Mouse (Mus musculus) leukemia stem cell, adult 10-12 weeks (primary cell): Measurements from ENCODE around the gene Arid4a. TPM values are rescaled to one million over a fixed set of nuclear protein-coding genes. Genes with fewer than 3 reads are reported as not detected.

Experiments used
- polyA plus RNA-seq: library from polyadenylated mRNA; stranded (reverse); fragments of >175 nt; gene quantifications from 2 replicates; pipeline ENCODE4 v1.2.3, GENCODE M21; 2012; ENCODE audit warnings: low replicate concordance

Gene Arid4a
- 5.6 and 6.0 TPM in 2 replicates for polyA plus RNA-seq

DNA sequence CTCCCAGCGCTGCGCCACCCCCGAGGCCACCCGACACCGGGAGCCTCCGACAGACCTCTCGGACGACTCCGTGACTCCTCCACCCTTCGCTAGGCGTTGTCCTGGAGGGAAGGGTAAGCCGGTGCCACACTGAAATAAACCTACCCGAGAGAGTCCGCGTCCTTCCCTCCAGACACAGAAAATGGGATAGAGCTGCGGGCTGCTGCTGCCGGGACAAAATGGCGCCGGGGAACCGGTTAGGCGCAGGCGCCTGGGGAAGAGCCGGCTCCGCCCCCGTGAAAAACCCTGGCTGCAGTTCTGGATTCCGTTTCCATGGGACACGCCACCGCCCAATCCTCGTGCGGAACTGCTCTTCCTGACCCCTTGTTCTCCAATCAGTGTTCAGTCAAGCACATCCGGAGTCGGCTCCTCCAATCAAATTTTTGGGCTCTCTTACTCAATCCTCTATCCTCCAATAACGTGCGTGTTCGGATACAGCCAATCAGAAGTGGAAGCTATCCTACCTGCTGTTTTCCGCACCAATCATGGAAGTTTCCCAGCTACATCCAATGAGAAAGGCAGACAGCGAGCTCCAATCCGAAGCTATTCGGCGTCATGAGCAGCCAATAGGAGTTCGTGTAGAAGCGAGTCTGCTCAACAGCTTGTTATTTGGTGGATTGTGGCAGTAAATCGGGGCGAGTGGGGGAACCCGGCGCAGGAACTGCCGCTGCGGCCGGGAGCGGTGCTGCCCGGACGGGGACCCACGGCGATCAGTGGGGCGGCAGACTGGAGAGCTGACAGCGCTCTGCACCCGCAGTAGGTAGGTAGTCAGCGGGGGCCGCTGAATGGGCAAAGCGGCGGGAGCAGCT lies at the start of gene Arid4a:
TSS of gene Arid4a (plus strand) at position 628 of the 848 bp plus-strand sequence.

DNA sequence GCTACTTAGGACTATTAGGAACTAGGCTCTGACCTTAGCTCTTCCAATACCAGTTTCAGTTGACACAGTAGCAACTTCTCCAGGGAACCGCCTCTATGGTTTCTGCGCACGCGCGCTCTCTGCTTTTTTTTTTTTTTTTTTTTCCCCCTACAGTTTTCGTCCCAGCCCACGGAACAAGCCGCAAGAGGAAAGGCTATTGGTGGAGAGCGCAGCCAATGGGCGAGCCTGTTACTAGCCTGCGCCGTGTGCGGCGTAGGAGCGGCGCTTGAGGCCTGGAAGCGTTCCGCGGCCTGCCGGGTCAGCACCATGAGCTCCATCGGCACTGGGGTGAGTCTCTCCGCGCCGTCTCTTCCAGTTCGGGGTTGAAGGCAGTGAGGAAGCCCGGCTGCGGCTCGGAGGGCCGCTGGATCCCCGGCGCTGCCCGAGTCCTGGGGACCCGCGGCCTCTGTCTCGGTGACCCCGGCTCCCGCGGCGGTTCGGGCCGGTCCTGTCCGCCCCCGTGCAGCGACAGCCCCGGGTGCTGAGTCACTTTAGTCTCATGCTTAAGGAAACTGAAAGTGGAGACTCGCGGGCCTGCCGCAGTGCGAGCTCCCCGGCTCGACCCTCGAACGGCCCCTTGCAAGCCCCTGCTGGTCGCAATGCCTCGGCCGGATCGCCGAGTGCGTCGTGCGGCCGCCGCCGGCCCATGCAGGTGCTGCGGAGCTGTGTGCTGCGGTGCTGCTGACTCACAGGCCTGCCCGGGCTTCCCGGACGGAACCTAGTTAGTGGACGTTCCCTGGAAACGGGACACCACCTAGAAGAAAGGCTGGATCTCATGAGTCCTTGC lies 41.1 kb upstream of the Arid4a start, which contains the start of gene Psma3:
TSS of gene Psma3 (plus strand) at position 181 of the 826 bp plus-strand sequence.

DNA sequence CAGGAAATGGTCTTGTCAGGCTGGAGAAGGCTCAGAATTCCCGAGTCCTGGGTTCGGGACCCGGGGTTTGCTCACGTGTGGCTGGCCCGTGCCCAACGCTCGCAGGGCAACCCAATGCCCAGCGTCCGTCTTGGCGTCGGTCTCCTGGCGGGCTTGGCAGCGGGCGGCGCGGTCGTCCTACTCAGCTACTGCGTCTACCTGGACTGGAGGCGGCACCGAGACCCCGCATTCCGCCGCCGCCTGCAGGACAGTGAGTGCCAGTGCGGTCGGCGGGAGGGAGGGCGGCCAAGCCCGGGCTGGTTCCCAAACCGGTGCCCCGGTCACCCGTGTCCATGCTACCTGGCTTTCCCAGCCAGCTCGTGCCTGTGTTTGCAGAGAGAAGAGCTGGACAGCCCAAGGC lies 95.5 kb downstream of the Arid4a start, which contains the start of gene Tomm20l:
TSS of gene Tomm20l (plus strand) at position 98 of the 400 bp plus-strand sequence.

DNA sequence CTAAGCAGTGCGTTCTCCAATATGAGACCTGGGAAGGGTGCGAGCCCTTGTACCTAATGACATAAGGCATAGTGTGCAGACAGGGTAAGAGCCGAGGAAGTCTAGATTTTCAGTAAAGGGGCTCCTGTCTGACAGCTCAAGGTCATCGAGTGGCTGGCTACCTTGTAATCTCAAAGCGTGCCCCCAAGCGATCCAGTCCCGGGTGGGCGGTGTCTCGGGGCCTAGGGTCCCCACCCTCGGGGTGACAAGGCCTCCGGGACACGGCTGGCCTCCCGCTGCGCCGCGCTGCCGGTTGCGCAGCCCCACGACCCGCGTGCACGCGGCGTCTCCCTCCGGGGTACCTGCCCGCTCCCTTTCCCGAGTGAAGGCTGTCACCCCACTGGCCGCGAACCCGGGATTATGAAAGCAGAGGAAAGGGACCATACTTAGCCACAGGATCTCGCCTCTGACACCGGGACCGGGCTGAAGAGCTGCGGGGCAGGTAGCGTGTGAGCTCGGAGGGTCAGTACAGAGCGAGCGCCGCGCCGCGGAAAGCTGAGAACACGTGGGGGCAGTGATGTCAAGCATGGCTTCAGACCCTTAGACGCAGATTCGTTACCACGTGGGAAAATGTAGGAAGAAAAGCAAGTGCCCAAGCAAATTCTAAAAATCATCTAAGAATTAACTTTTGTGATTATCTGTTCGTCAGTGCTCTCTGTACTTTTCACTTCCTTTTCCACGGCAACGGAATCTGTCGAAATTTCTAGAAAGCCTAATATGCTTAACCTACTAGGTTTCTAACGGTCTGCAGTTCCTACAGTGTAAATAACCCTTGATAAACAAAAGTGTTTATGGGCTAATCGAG lies 120.6 kb downstream of the Arid4a start, which contains the start of the genes Timm9 and 2700049A03Rik:
TSS of gene Timm9 (minus strand) at position 555 of the 844 bp plus-strand sequence.
TSS of gene 2700049A03Rik (plus strand) at position 719 of the 844 bp plus-strand sequence.

Other genes starting within 250 kb of the Arid4a start
- 6.0 and 7.4 TPM in 2 replicates for gene Frmd6, start 190.5 kb upstream of the Arid4a start, polyA plus RNA-seq
- 0.77 and 5.3 TPM in 2 replicates for gene Actr10, start 78.1 kb upstream of the Arid4a start, polyA plus RNA-seq
- 1.0 and 14.2 TPM in 2 replicates for gene Psma3, start 41.4 kb upstream of the Arid4a start, polyA plus RNA-seq
- gene Tomm20l, start 95.4 kb downstream of the Arid4a start, polyA plus RNA-seq = not detected in 2 replicates
- gene Timm9, start 120.7 kb downstream of the Arid4a start, polyA plus RNA-seq = 6.9 and 13.9 TPM in 2 replicates
- gene 2700049A03Rik, start 120.9 kb downstream of the Arid4a start, polyA plus RNA-seq = 0.03 and 0.73 TPM in 2 replicates